Mouse (Mus musculus) thymus, adult 2 months (tissue): ENCODE results near the gene Meioc.

ENCODE experiments used
- CTCF ChIP-seq: fragments of 200-500 bp; IDR thresholded peaks from 2 replicates; pipeline ENCODE4 v1.5.1; 2012; ENCODE audit warnings: mild to moderate bottlenecking, control low read depth, low read length, moderate library complexity, borderline replicate concordance; ENCODE audit not compliant: control insufficient read depth, poor library complexity, insufficient read depth; ENCODE audit errors: extremely low read depth
- POLR2A ChIP-seq: fragments of 200-500 bp; IDR thresholded peaks from 2 replicates; pipeline ENCODE4 v1.6.1; 2012; ENCODE audit warnings: mild to moderate bottlenecking, low read length, control low read depth, moderate library complexity; ENCODE audit not compliant: control insufficient read depth, poor library complexity, insufficient read depth; ENCODE audit errors: extremely low read depth

DNA sequence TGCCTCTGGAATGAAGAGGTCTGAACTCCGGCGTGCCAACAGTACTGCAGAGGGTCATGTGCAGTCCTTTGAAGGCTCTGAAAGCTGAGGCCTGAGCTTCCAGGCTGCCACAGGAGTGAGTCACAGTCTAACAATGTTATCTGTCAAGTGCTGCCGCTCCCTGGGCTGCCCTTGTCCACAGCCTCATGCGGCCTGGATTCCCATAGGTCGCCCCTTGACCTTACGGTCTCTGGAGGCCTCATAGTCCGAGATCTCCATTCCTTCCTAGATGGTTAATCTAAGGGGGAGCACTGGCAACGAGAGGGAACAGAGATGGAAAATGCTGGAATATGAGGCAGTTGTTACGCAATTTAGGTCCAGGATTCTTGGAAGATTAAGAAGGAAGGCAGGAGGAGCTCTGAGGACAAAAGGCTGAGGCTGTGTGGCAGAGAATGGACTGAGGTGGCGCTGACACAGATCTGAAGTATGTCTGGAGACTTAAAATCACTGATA, 19.6 kb upstream of the Meioc start:
- TF ChIP-seq POLR2A (no peak), CTCF (no peak)
